Mouse (Mus musculus): ENCODE data around the gene Tmem259. TPM values are rescaled to one million over a fixed set of nuclear protein-coding genes. Genes with fewer than 3 reads are reported as not detected.
A peak's percentile ranks its signal among the peaks of the same experiment; 100 is the strongest.
"Not testable (repeated sequence)": the region's sequence is repeated elsewhere in the genome, so short reads cannot be mapped to it uniquely, and the experiment has no call there.

Tmem259 gene
- total RNA-seq, 2 experiments from 2014 or later: 22.6 to 29.6 TPM

GRCm38 (mm10) chr10:79970415-79971182 lies 13.5 kb downstream of the Tmem259 start, which contains the start of gene Grin3b:
Grin3b (plus strand) TSS chr10:79970715.
- no peak for ATAC-seq (replicated peaks; ENCODE audit: low FRiP score, poor library complexity, severe bottlenecking)

DNA sequence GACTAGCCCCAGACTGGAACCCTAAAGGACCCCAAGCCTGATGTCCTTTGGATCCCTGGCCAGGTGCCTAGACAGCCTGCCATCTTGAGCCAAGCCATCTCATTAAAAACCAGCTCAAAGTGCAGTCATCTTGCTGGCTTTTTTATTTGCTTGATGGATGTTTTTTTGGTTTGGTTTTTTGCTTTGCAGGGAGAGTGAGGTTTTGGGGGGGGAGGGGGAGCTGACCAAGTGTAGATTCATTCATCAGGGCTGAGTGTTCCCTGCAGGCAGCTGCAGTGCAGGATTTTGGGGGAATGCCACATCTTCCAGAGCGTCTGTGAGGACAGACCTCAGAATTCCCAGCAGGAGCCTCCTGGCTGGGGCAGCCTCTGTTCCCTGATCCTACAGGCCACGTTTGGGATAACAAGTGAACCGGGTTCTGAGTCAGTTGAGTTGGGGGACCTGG lies 15.0 kb downstream of the Tmem259 start:
- ATAC-seq (replicated peaks; ENCODE audit: low FRiP score, poor library complexity, severe bottlenecking): no peak

DNA sequence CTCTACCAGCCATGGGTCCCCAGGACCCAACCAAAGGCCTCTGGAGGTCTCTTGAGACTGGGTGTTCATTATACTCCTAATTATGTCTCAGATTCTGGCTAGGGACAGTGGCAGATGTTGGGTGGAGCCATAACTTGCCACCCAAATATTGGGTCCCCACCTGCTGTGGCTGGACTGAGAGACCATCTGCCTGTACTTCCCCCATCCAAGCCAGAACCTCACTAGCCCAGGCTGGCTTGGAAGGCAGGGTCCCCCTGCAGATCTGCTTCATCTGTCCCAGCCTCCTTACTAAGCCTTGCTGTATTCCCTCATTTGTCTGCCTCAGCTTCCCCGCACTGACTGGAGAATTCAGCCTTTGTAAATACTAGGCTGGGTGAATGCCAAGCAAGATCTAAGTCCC lies 15.9 kb downstream of the Tmem259 start:
- ATAC-seq (replicated peaks; ENCODE audit: low FRiP score, poor library complexity, severe bottlenecking): no peak

GRCm38 (mm10) chr10:79966886-79967400 lies 17.2 kb downstream of the Tmem259 start:
- no peak for ATAC-seq (replicated peaks; ENCODE audit: low FRiP score, poor library complexity, severe bottlenecking)

DNA sequence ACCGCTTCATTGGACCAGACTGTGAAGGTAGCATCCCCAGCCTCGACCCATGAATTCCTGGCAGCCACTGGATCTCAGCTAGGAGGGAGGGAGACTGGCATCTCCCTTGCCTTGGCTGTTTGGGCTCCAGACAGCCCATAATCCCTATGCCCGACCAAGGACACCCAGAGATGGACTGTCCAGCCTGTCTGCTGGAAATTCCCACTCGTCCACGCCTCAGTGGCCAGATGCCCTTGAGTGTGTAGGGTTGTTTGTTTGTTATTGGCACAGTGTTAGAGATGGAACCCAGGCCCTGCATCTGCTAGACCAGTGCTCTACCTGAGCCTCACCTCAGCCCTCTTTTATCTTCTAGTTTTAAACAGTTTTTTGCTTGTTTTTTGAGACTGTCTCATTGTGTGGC lies 18.8 kb downstream of the Tmem259 start:
- no peak for ATAC-seq (replicated peaks; ENCODE audit: low FRiP score, poor library complexity, severe bottlenecking)

- no peak for ATAC-seq (replicated peaks; ENCODE audit: low FRiP score, poor library complexity, severe bottlenecking)
These were observed 19.4 kb downstream of the Tmem259 start for GRCm38 (mm10) chr10:79964727-79965126.

GRCm38 (mm10) chr10:79960671-79961294 lies 23.3 kb downstream of the Tmem259 start:
- ATAC-seq (replicated peaks; ENCODE audit: low FRiP score, poor library complexity, severe bottlenecking): no peak

- ATAC-seq (replicated peaks; ENCODE audit: low FRiP score, poor library complexity, severe bottlenecking): peak; percentile 90
These were observed 24.1 kb downstream of the Tmem259 start, which contains the start of gene Wdr18 for GRCm38 (mm10) chr10:79959847-79960601. Wdr18 (plus strand) TSS chr10:79960152.

DNA sequence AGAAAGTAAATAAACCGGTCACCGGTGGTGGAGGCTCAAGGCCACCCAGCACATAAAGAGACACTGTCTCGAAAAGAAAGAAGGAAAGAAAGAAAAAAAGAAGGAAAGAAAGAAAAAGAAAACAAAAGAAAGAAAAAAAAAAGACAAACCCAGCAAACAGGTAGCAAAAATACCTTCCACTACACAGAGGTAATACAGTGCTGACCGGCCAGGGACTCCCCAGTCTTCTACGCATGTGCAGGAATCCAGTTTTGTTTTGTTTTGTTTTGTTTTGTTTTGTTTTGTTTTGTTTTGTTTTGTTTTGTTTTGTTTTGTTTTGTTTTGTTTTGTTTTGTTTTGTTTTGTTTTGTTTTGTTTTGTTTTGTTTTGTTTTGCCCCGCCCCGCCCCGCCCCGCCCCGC lies 24.7 kb downstream of the Tmem259 start:
- ATAC-seq (replicated peaks; ENCODE audit: low FRiP score, poor library complexity, severe bottlenecking): not testable (repeated sequence)

- ATAC-seq (replicated peaks; ENCODE audit: low FRiP score, poor library complexity, severe bottlenecking): peak; percentile 39
These were observed 25.9 kb downstream of the Tmem259 start for GRCm38 (mm10) chr10:79958140-79958816.

GRCm38 (mm10) chr10:79956643-79957154 lies 27.4 kb downstream of the Tmem259 start:
- no peak for ATAC-seq (replicated peaks; ENCODE audit: low FRiP score, poor library complexity, severe bottlenecking)

- no peak for ATAC-seq (replicated peaks; ENCODE audit: low FRiP score, poor library complexity, severe bottlenecking)
These were observed 28.4 kb downstream of the Tmem259 start for GRCm38 (mm10) chr10:79955691-79956090.

DNA sequence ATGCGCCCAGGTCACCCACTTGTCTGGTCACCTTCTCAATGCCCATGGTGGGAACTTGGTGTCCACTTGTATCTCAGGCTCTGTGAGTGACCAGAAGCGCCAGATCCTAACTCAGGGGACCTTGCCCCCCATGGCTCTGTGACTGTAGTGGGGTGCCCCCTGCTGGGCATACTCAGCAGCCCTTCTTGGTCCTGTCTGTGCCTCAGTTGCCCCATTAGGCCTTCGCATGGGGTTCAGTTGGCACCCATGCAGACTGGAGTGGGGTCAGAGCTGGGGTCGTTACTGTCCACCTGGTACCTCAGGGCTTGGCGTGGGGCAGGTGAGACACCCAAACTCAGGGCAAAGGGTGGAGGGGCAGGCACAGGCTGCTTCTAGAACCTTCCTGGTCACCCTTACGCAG lies 30.2 kb downstream of the Tmem259 start:
- 0 out of 2 replicates have a peak, but pooled peaks have one; percentile 28 for ATAC-seq (replicated peaks; ENCODE audit: low FRiP score, poor library complexity, severe bottlenecking)

- ATAC-seq (replicated peaks; ENCODE audit: low FRiP score, poor library complexity, severe bottlenecking): no peak
These were observed 33.5 kb downstream of the Tmem259 start for GRCm38 (mm10) chr10:79950661-79951060.

DNA sequence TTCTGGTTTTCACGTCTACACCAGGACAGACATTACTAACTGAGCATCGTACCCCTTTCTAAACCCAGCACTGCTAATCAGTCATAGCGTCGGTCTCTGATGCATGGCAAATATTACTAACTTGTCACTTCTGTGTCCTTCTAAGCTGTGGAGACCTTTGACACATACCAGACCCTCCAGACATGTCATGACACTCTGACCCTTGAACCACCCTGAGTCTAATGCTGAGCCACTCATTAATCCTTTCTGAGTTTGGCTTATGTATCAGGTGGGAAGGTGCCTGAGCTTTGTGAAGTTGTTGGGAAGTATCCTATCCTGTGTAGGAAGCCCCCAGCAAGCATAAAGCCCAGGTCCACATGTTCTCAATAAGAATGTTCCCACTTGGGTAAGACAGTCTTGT lies 34.3 kb downstream of the Tmem259 start:
- ATAC-seq (replicated peaks; ENCODE audit: low FRiP score, poor library complexity, severe bottlenecking): no peak

GRCm38 (mm10) chr10:79947502-79947901 lies 36.6 kb downstream of the Tmem259 start:
- no peak for ATAC-seq (replicated peaks; ENCODE audit: low FRiP score, poor library complexity, severe bottlenecking)

DNA sequence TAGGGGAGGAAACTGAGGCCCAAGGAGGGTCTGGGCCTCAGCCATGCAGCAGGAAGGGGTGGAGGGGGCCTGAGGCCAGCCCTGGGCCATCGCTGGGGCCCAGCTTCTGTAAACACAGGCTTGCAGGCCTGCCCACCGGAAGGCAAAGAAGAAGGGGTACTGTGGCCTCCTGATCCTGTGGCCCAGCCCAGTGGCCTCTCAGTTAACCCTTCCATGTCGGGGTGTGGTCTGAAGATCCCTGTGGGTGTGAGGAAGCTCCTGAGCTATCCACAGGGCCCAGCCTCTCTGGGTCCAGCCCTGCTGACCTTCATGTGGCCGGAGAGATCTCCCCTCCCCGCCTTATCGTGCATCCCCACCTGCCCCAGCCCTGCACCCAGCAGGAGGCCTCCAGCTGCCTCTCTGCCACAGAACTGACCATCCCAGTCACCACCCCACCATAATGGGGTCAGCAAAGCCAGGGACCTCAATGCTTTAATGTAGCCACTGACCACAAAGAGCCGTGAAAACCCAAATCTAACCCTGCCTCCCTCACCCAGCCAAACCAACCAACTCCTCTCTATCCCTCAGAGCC lies 37.3 kb downstream of the Tmem259 start:
- ATAC-seq (replicated peaks; ENCODE audit: low FRiP score, poor library complexity, severe bottlenecking): no peak

GRCm38 (mm10) chr10:79945507-79946234 lies 38.5 kb downstream of the Tmem259 start:
- no peak for ATAC-seq (replicated peaks; ENCODE audit: low FRiP score, poor library complexity, severe bottlenecking)

All from erythroblast, adult 5-6 weeks (primary cell).